Mouse (Mus musculus): ENCODE data around the gene Gse1.

Gse1 gene

GRCm38 (mm10) chr8:120416522-120417394 lies 188.5 kb downstream of the Gse1 start:
- no peak; the same call in 1 of the 2 replicates for TF ChIP-seq GATA4 (IDR thresholded peaks at IDR 0.05; ENCODE audit: insufficient replicate concordance, low read length)

- TF ChIP-seq GATA4 (IDR thresholded peaks at IDR 0.05; ENCODE audit: insufficient replicate concordance, low read length): no peak
These were observed 189.9 kb downstream of the Gse1 start for GRCm38 (mm10) chr8:120418188-120418587.

- no peak for TF ChIP-seq GATA4 (IDR thresholded peaks at IDR 0.05; ENCODE audit: insufficient replicate concordance, low read length)
These were observed 191.4 kb downstream of the Gse1 start for GRCm38 (mm10) chr8:120419675-120420074.

DNA sequence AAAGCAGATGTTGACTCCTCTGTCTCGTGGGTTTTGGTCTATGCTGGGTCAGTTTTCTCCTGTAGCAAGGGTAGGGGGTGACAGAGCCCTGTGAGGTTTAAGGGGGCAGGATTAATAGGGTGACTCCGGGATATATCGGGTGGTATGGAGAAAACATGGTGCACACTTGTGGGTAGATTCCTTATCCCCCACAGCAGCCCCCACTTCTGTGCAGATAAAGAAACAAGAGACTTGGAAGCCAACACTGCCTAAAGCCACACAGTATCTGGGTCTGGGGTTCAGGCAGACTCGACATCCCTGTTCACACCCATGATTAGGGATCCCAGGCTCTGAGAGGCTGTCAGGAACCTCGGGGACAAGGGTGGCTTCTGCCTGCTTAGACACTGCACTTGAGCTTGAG lies 192.0 kb downstream of the Gse1 start:
- TF ChIP-seq GATA4 (IDR thresholded peaks at IDR 0.05; ENCODE audit: insufficient replicate concordance, low read length): no peak

DNA sequence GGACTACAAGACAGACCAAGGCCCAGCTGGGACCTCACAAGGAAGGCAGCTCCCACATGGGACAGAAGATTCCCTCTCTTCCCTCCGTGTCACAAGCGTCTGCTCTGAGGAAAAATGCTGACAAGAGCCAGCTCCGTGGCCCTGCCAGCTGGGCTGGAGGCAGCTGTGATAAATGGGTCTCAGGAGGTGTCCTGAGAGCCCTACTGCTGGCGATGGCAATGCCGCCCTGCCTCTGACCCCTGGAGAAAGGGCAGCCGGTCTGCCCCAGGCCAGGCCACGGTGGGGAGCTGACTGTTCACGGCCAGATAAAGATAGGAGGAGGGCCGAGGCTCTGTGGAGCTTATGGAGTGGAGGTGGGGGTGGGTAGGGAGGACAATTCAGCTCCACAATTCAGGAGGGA lies 193.4 kb downstream of the Gse1 start:
- no peak for TF ChIP-seq GATA4 (IDR thresholded peaks at IDR 0.05; ENCODE audit: insufficient replicate concordance, low read length)

- no peak for TF ChIP-seq GATA4 (IDR thresholded peaks at IDR 0.05; ENCODE audit: insufficient replicate concordance, low read length)
These were observed 194.0 kb downstream of the Gse1 start for GRCm38 (mm10) chr8:120422236-120422635.

DNA sequence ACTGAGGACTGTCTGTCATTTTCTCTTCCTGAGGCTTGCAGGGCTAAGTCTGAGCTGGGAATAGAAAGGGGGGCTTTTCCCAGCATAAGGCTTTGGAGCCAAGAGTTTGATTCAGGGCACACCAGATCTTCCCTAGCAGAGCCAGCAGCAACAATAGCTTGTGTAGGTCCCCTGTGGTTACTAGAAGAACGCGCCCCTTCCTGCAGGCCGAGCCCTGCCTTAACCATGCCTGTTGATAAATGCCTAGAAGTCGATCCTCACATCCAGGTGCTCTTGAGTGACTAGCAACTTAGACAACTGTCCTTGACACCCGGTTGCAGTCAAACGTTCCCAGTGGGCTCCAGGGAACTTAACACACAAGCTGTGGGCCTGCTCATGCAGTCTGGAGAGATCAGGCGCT lies 195.3 kb downstream of the Gse1 start:
- TF ChIP-seq GATA4 (IDR thresholded peaks at IDR 0.05; ENCODE audit: insufficient replicate concordance, low read length): no peak

DNA sequence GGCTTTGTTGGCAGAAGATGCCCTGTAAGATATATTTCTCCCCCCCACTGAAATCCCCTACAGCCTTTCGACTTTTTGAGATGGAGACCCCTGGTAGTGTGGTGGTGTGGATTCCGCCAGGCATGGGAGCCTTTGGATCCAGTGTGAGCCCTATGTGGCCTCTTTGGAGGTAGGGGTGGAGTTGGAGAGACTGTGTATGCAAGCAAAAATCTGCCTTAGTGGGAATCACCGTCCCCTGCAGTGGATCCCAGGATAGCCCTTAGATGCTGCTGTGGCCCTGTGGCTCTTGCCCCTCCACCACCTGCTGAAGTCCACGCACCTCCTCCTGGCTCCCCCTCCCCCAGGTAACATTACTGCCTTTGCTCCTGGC lies 196.6 kb downstream of the Gse1 start:
- TF ChIP-seq GATA4 (IDR thresholded peaks at IDR 0.05; ENCODE audit: insufficient replicate concordance, low read length): no peak

DNA sequence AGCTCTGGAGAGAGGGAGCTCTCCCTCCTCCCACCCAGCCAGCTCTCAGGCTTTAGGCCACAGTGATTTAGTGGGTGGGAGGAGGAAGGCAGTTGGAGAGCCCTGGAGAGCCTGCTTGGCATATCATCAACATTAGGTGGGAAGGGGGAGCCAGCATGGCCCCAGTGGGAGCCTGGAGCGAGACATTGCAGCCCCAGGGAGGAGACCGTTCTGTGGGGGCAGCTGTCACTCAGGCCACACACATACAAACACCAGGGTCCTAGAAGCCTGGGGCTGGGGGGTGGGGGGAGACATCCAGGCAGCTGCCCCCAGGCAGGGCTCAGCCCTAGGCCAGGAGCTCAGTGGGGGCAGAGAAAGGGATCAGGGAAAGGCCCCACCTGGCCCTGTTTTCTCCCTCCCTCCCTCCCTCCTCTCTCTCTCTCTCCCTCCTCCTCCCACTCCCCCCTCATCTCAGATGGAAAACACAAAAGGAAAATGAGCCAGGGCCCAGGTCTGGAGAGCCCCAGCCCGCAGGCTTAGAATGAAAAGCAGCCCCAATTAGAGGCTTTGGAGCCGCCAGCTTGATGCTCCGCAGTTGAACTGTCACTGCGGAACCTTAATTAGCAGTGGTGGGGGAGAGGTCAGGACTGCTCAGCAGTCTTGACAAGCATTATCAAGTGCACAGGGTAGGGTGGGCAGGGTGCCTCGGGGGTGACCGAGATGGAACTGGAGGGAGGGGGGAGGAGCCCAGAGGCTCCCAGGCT lies 197.1 kb downstream of the Gse1 start:
- no peak for TF ChIP-seq GATA4 (IDR thresholded peaks at IDR 0.05; ENCODE audit: insufficient replicate concordance, low read length)

DNA sequence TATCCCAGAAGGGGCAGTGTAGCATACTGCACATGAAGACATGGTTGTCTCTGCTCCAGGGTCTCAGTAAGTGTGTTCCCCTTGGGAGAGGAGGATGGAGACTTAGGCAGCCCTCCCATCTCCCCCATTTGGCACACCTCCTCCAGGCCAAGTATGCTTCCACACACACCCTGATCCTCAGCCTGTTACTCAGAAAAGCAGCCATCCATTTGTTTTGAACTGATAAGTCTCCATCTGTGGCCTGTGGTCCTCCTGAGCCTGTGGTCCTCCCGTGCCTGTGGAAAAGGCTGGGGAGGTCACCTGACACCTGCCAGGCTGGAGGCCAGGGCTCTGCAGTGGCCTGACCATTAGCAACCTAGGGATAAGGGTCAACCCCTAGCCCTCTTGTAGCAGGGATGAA lies 197.8 kb downstream of the Gse1 start:
- no peak for TF ChIP-seq GATA4 (IDR thresholded peaks at IDR 0.05; ENCODE audit: insufficient replicate concordance, low read length)

GRCm38 (mm10) chr8:120426622-120427385 lies 198.5 kb downstream of the Gse1 start:
- no peak for TF ChIP-seq GATA4 (IDR thresholded peaks at IDR 0.05; ENCODE audit: insufficient replicate concordance, low read length)

DNA sequence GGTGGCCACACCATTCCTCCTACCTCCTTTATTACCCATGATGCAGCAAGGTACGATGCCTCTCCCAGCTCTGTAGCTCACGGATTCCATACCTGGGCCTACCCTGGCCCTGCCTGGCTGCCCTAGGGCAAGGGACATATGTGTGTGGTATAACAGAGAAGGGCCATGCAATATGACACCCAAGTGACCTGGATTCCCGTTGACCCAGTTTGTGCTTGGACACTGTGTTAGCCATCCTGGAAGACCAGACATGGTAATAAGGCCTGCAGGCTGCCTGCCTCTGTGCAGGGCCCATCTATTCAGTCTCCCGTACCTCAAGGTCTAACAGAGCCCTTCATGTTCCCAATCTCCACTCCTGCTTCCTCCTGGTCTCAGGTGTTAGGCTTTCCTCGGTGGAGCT lies 200.2 kb downstream of the Gse1 start:
- no peak for TF ChIP-seq GATA4 (IDR thresholded peaks at IDR 0.05; ENCODE audit: insufficient replicate concordance, low read length)

GRCm38 (mm10) chr8:120429116-120429515 lies 200.9 kb downstream of the Gse1 start:
- TF ChIP-seq GATA4 (IDR thresholded peaks at IDR 0.05; ENCODE audit: insufficient replicate concordance, low read length): no peak

DNA sequence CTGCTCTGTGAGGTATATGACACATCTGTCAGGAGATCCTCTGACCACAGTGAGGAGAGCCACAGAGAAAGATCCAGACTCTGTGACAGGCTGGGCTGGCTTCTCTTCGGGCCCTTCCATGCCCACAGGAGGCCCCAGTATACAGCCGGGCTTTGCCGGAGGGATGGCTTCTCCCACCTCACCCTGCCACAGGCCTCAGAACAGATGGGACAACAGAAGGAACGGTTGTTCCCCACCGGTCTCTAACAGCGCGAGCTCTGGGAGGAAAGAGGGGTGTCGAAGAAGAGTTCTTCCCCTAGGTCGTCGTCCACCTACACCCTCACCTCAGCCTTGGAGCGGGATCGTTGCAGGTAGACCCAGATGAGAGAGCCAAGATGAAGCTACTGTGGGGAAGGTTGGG lies 202.8 kb downstream of the Gse1 start:
- no peak for TF ChIP-seq GATA4 (IDR thresholded peaks at IDR 0.05; ENCODE audit: insufficient replicate concordance, low read length)

DNA sequence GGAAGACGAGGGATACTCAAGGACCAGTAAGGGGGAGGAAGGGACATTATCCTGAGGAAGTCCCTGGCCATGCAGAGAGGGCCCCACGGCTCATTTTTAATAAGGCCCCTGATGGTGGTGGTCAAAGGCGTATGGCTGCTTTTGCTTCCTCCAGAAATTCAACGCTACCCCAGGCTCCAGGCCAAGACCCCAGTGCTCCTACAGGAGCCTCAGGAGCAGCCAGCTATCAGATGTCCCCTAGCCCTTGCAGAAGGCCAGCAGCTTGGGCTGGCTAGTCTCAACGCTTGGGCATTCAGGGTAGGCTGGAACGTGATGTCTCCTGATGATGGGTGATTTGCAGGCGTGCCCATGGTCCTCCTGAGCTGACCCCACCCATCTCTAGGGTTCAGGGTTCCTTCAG lies 204.2 kb downstream of the Gse1 start:
- no peak for TF ChIP-seq GATA4 (IDR thresholded peaks at IDR 0.05; ENCODE audit: insufficient replicate concordance, low read length)

GRCm38 (mm10) chr8:120433143-120433542 lies 204.9 kb downstream of the Gse1 start:
- TF ChIP-seq GATA4 (IDR thresholded peaks at IDR 0.05; ENCODE audit: insufficient replicate concordance, low read length): no peak
